Mouse (Mus musculus): ENCODE measurements around the gene Ccdc194. TPM values are rescaled to one million over a fixed set of nuclear protein-coding genes. Genes with fewer than 3 reads are reported as not detected.
A peak's percentile ranks its signal among the peaks of the same experiment; 100 is the strongest.

Ccdc194 gene
- polyA plus RNA-seq, 1 experiment: not detected

DNA sequence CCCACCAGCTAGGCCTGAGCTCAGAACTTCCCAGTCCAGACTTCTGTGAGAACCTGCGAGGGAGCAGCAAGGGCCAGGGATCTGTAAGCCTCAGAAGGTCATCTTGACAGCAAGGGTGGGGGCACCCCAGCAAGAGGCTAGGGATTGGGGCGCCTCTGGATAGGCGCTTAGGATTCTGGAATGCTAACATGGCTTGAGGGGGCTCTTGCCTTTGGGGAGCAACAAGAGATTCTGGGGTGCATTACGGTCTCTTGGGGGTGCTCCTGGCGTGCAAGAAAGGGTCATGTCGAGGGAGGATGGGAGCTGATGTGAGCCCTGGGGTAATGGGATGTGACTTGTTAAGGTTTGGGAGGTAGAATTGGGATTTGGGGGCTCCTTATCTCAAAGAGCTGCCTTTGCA is 43.4 kb upstream of the Ccdc194 start:
- 69% methylated on average over 6 of the region's 6 CpGs for WGBS
- Histone ChIP-seq H3K4me1 (ENCODE audit: control insufficient read depth, insufficient read depth, low read length) (peaks cover 3% of the 10 kb centered on the region), H3K4me3 (replicated peaks; ENCODE audit: control insufficient read depth, low read depth, low read length) (no peak overlapping the region), H3K27ac (ENCODE audit: control insufficient read depth, insufficient read depth, low read depth, low read length, poor library complexity) (no peak overlapping the region)
- TF ChIP-seq CTCF (IDR thresholded peaks at IDR 0.05; ENCODE audit: control insufficient read depth, insufficient read depth, low read length) (no peak), POLR2A (IDR thresholded peaks at IDR 0.05; ENCODE audit: borderline replicate concordance, control insufficient read depth, low read depth, low read length) (no peak)

DNA sequence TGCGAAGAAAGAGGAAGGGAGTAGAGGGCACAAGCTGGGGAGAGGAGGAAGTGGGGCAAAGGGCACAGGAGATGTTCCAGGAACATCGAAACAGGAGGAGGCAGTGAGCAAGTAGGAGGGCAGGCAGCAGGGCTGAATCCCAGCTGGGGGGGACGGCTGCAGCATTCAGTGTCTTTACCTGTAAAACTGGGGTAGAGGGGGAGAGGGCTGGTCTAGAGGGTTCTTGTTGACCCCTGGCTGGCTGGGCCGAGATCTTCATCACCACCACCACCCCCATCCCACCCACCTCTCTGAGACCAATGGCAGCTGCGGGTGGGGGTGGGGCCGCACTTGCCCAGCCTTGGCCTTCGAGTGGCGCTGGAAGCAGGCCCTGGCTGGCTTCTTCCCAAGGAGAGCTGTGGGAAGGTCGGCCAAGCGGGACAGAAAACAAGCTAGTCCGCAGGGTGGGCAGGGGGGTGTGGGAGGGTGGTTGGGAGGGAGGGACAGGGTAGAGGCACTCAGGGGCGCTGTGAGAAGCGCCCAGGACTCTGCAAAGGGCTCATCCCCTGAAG is 43.0 kb upstream of the Ccdc194 start, which contains the start of gene Slc27a1:
TSS of gene Slc27a1 (plus strand) at position 496 of the 551 bp plus-strand sequence.
- TF ChIP-seq POLR2A (IDR thresholded peaks at IDR 0.05; ENCODE audit: borderline replicate concordance, control insufficient read depth, low read depth, low read length): no peak
- TF ChIP-seq CTCF (IDR thresholded peaks at IDR 0.05; ENCODE audit: control insufficient read depth, insufficient read depth, low read length): no peak
- WGBS: 41% methylated on average over 13 of the region's 13 CpGs
- Histone ChIP-seq H3K27ac (ENCODE audit: control insufficient read depth, insufficient read depth, low read depth, low read length, poor library complexity) (no peak within 1 kb of the TSS), H3K4me1 (ENCODE audit: control insufficient read depth, insufficient read depth, low read length) (peaks cover 3% of the 10 kb centered on the region), H3K4me3 (replicated peaks; ENCODE audit: control insufficient read depth, low read depth, low read length) (peak within 1 kb of the TSS; percentile 79)

DNA sequence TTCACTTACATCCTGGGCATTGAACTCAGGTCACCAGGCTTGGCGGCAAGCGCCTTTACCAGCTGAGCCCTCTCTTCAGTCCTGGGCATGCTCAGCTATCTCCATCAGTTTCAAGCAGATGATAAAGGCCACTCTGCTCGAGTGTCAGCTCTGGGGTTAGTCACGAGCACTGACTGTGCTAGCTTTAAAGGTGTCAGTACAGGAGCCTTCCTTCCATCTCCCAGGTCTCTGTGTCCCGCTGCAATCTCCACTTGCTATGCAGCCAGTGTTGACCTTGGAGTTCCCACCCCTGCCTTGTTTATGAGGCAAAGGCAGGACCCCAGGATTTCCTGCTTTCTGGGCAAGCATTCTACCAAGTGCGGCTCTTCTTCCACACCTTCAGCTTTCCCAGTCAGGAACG is 42.1 kb upstream of the Ccdc194 start:
- Histone ChIP-seq H3K4me3 (replicated peaks; ENCODE audit: control insufficient read depth, low read depth, low read length) (no peak overlapping the region), H3K4me1 (ENCODE audit: control insufficient read depth, insufficient read depth, low read length) (peaks cover 3% of the 10 kb centered on the region), H3K27ac (ENCODE audit: control insufficient read depth, insufficient read depth, low read depth, low read length, poor library complexity) (no peak overlapping the region)
- TF ChIP-seq CTCF (IDR thresholded peaks at IDR 0.05; ENCODE audit: control insufficient read depth, insufficient read depth, low read length) (no peak), POLR2A (IDR thresholded peaks at IDR 0.05; ENCODE audit: borderline replicate concordance, control insufficient read depth, low read depth, low read length) (no peak)
- WGBS: 79% methylated on average over 7 of the region's 7 CpGs

DNA sequence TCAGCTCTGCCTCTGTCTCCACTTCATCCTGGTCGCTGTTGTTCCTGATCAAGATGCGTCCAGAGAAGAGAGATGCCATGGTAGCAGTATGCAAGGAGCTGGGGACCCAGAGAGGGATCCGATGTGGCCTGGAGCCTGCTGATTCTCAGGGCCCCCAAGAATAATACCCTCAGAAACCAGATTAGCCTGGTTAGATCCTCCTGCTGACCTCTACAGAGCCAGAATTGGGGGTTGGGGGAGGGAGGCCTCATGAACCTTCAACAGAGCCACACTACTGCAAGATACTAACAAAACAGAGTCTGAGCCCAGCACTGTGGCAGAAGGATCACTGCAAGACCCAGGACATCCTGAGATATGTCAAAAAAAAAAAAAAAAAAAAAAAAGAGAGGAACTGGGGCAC is 41.0 kb upstream of the Ccdc194 start, which contains the start of gene Nxnl1:
TSS of gene Nxnl1 (minus strand) at position 101 of the 400 bp plus-strand sequence.
- no peak within 1 kb of the TSS for H3K27ac ChIP-seq (ENCODE audit: control insufficient read depth, insufficient read depth, low read depth, low read length, poor library complexity)
- H3K4me3 ChIP-seq (replicated peaks; ENCODE audit: control insufficient read depth, low read depth, low read length): no peak within 1 kb of the TSS
- peaks cover 3% of the 10 kb centered on the region for H3K4me1 ChIP-seq (ENCODE audit: control insufficient read depth, insufficient read depth, low read length)
- no peak for TF ChIP-seq CTCF (IDR thresholded peaks at IDR 0.05; ENCODE audit: control insufficient read depth, insufficient read depth, low read length)
- no peak for TF ChIP-seq POLR2A (IDR thresholded peaks at IDR 0.05; ENCODE audit: borderline replicate concordance, control insufficient read depth, low read depth, low read length)
- WGBS: 80% methylated on average over 3 of the region's 3 CpGs

DNA sequence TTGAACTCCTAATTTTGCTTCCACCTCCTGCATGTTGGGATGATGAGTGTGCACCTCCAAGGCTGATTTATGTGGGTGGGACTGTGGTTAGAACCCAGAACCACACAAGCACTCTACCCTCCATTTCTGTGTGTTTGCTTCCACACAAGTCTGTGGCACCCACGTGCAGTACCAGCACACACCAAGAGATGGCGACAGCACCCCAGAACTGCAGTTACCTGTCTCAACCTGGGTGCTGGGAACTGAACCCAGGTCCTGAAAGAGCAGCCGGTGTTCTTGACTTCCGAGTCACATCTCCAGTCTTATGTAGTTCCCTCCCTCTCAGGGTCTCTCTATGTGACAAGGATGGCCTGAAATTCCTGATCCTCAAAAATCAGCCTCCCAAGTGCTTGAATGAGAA is 38.5 kb upstream of the Ccdc194 start:
- Histone ChIP-seq H3K27ac (ENCODE audit: control insufficient read depth, insufficient read depth, low read depth, low read length, poor library complexity) (no peak overlapping the region), H3K4me1 (ENCODE audit: control insufficient read depth, insufficient read depth, low read length) (no peaks in the 10 kb centered on the region), H3K4me3 (replicated peaks; ENCODE audit: control insufficient read depth, low read depth, low read length) (no peak overlapping the region)
- TF ChIP-seq CTCF (IDR thresholded peaks at IDR 0.05; ENCODE audit: control insufficient read depth, insufficient read depth, low read length) (0 out of 2 replicates have a peak, but pooled peaks have one; percentile 3), POLR2A (IDR thresholded peaks at IDR 0.05; ENCODE audit: borderline replicate concordance, control insufficient read depth, low read depth, low read length) (no peak)
- 74% methylated on average over 4 of the region's 4 CpGs for WGBS

DNA sequence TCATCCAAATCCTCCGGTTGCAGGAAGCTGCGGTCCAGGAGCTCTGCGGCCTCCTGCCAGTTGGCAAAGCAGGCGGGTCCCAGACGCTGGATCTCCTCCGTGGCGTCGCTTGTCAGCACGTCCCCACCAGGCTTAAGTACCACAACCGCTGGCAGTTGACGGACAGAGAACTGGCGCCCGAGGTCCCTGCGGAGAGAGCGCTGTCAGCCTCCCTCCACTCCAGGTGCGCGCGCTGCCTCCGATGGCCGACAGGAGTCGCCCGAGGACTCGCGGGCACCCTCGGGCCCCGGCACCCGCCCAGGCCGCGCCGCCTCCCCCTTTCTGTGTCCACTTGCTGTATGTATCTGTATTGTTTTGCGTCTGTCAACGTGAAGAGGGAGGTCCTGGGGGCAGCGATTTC is 37.2 kb upstream of the Ccdc194 start:
- TF ChIP-seq POLR2A (IDR thresholded peaks at IDR 0.05; ENCODE audit: borderline replicate concordance, control insufficient read depth, low read depth, low read length) (no peak), CTCF (IDR thresholded peaks at IDR 0.05; ENCODE audit: control insufficient read depth, insufficient read depth, low read length) (peak; percentile 70)
- Histone ChIP-seq H3K4me3 (replicated peaks; ENCODE audit: control insufficient read depth, low read depth, low read length) (no peak overlapping the region), H3K27ac (ENCODE audit: control insufficient read depth, insufficient read depth, low read depth, low read length, poor library complexity) (no peak overlapping the region), H3K4me1 (ENCODE audit: control insufficient read depth, insufficient read depth, low read length) (no peaks in the 10 kb centered on the region)
- under 1% methylated on average over 33 of the region's 33 CpGs for WGBS

DNA sequence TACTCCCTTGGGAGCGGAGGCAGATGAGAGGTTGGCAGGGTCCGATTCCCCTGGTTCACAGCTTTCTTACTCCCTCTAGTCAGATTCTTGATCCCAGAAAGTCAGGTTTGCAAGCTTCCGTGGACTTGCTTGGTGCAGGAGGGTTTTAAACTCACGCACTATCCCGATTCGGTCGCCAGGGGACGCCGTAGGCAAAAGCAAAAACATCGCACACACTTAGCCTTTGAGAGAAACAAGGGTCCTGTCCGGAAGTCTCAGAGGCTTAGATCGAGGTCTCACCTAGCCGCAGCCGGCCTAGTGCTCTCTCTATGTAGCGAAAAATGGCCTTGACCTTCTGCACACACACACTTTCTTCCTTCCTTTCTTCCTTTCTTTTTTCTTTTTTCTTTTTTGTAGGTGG is 35.9 kb upstream of the Ccdc194 start:
- no peaks in the 10 kb centered on the region for H3K4me1 ChIP-seq (ENCODE audit: control insufficient read depth, insufficient read depth, low read length)
- WGBS: 3% methylated on average over 15 of the region's 15 CpGs

DNA sequence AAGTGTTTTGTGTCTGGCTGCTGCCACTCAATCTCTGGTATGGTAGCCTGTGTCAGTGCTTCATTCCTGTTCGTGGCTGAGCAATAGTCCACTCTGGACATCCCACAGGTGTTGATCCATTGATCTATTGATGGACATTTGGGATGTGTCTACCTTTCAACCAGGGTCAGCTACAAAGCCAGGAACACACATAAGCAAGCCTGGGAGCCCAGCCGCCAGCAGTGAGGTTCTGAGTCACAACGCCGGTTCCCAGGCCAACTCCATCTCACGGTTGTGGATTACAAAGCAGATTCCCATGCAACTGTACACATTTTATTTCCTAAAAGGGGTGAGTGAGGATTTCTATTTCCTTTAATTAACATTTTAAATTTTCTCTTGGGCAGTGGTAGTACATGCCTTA is 35.3 kb upstream of the Ccdc194 start:
- no peak overlapping the region for H3K27ac ChIP-seq (ENCODE audit: control insufficient read depth, insufficient read depth, low read depth, low read length, poor library complexity)
- H3K4me3 ChIP-seq (replicated peaks; ENCODE audit: control insufficient read depth, low read depth, low read length): no peak overlapping the region
- TF ChIP-seq CTCF (IDR thresholded peaks at IDR 0.05; ENCODE audit: control insufficient read depth, insufficient read depth, low read length): no peak
- TF ChIP-seq POLR2A (IDR thresholded peaks at IDR 0.05; ENCODE audit: borderline replicate concordance, control insufficient read depth, low read depth, low read length): no peak
- H3K4me1 ChIP-seq (ENCODE audit: control insufficient read depth, insufficient read depth, low read length): no peaks in the 10 kb centered on the region
- WGBS: 89% methylated on average over 5 of the region's 5 CpGs

More for the DNA sequence above, 35.9 kb upstream of the Ccdc194 start:
- TF ChIP-seq POLR2A (IDR thresholded peaks at IDR 0.05; ENCODE audit: borderline replicate concordance, control insufficient read depth, low read depth, low read length) (no peak), CTCF (IDR thresholded peaks at IDR 0.05; ENCODE audit: control insufficient read depth, insufficient read depth, low read length) (peak; percentile 95)
- no peak overlapping the region for H3K4me3 ChIP-seq (replicated peaks; ENCODE audit: control insufficient read depth, low read depth, low read length)
- no peak overlapping the region for H3K27ac ChIP-seq (ENCODE audit: control insufficient read depth, insufficient read depth, low read depth, low read length, poor library complexity)

DNA sequence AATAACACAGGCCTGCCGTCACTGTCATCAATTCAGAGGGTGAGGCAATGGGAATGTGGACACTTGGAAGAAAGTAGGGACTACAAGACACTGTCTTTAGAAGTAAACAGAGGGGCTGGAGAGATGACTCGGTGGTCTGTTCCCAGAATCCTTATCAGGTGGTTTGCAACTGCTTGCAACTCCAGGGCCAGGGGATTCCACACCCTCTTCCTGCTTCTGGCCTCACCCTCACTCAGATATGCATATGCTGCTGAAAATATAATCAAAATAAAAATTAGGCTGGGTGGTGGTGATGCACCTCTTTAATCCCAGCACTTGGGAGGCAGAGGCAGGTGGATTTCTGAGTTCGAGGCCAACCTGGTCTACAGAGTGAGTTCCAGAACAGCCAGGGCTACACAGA is 34.6 kb upstream of the Ccdc194 start:
- Histone ChIP-seq H3K4me3 (replicated peaks; ENCODE audit: control insufficient read depth, low read depth, low read length) (no peak overlapping the region), H3K27ac (ENCODE audit: control insufficient read depth, insufficient read depth, low read depth, low read length, poor library complexity) (no peak overlapping the region), H3K4me1 (ENCODE audit: control insufficient read depth, insufficient read depth, low read length) (no peaks in the 10 kb centered on the region)
- 48% methylated on average over 3 of the region's 3 CpGs for WGBS
- TF ChIP-seq CTCF (IDR thresholded peaks at IDR 0.05; ENCODE audit: control insufficient read depth, insufficient read depth, low read length) (no peak), POLR2A (IDR thresholded peaks at IDR 0.05; ENCODE audit: borderline replicate concordance, control insufficient read depth, low read depth, low read length) (no peak)

Data from bone marrow, adult 2 months (tissue).